Mouse (Mus musculus): ENCODE data around the gene Amelx.
A peak's percentile ranks its signal among the peaks of the same experiment; 100 is the strongest.

The Amelx gene

GRCm38 (mm10) chrX:169187100-169187499, at the start of gene Amelx:
Amelx (minus strand) TSS chrX:169187200.
- no peak for DNase-seq (ENCODE audit: low read depth)

GRCm38 (mm10) chrX:169222357-169223062, 35.5 kb upstream of the Amelx start:
- no peak for DNase-seq (ENCODE audit: low read depth)

- DNase-seq (ENCODE audit: low read depth) = peak; percentile 8
Observed at GRCm38 (mm10) chrX:169220064-169220463, 33.1 kb upstream of the Amelx start.

GRCm38 (mm10) chrX:169210019-169210418, 23.0 kb upstream of the Amelx start:
- DNase-seq (ENCODE audit: low read depth) = no peak

- no peak for DNase-seq (ENCODE audit: low read depth)
Observed at GRCm38 (mm10) chrX:169178634-169179033, 8.4 kb downstream of the Amelx start.

- DNase-seq (ENCODE audit: low read depth) = no peak
Observed at GRCm38 (mm10) chrX:169173796-169174195, 13.2 kb downstream of the Amelx start.

- DNase-seq (ENCODE audit: low read depth) = no peak
Observed at GRCm38 (mm10) chrX:169170981-169171380, 16.0 kb downstream of the Amelx start.

GRCm38 (mm10) chrX:169158385-169158784, 28.6 kb downstream of the Amelx start:
- DNase-seq (ENCODE audit: low read depth) = peak; percentile 7

GRCm38 (mm10) chrX:169153805-169154204, 33.2 kb downstream of the Amelx start:
- DNase-seq (ENCODE audit: low read depth) = no peak

- DNase-seq (ENCODE audit: low read depth) = no peak
Observed at GRCm38 (mm10) chrX:169140467-169140866, 46.5 kb downstream of the Amelx start.

GRCm38 (mm10) chrX:169139758-169140157, 47.2 kb downstream of the Amelx start:
- no peak for DNase-seq (ENCODE audit: low read depth)
